Mouse (Mus musculus) limb, embryonic 14.5 days (tissue): ENCODE measurements around the gene Nup54. TPM values are rescaled to one million over a fixed set of nuclear protein-coding genes. Genes with fewer than 3 reads are reported as not detected.

Experiments
- ATAC-seq: fragments of 200-750 bp; cut with Nextera tagmentation; 2 replicates; pipeline ENCODE4 v1.8.0; 2017; ENCODE audit warnings: low read depth, moderate number of reproducible peaks, moderate TSS enrichment; ENCODE audit not compliant: low FRiP score
- DNase-seq: peaks from one replicate; pipeline ENCODE4 v3.0.0-alpha.2; 2015; ENCODE audit warnings: low spot score
- H3K27ac ChIP-seq: fragments of 300-500 bp; sonication (generic); replicated peaks from 2 replicates; pipeline ENCODE4 v1.5.1; 2014; ENCODE audit warnings: low read depth, mild to moderate bottlenecking, low read length, moderate library complexity, mixed read lengths
- H3K27me3 ChIP-seq: fragments of 300-500 bp; sonication (generic); 2 replicates; pipeline ENCODE4 v1.6.1; 2014; ENCODE audit warnings: low read length, mixed read lengths; ENCODE audit not compliant: control insufficient read depth, insufficient read depth
- H3K36me3 ChIP-seq: fragments of 300-500 bp; sonication (generic); 2 replicates; pipeline ENCODE4 v1.6.1; 2014; ENCODE audit warnings: mild to moderate bottlenecking, low read length, moderate library complexity, mixed read lengths; ENCODE audit not compliant: control insufficient read depth, insufficient read depth
- H3K4me1 ChIP-seq: fragments of 300-500 bp; sonication (generic); 2 replicates; pipeline ENCODE4 v1.6.1; 2014; ENCODE audit warnings: antibody characterized with exemption, low read length, mixed read lengths; ENCODE audit not compliant: control insufficient read depth, insufficient read depth
- H3K4me2 ChIP-seq: fragments of 300-500 bp; sonication (generic); replicated peaks from 2 replicates; pipeline ENCODE4 v1.6.1; 2014; ENCODE audit warnings: low read depth, mild to moderate bottlenecking, low read length, moderate library complexity; ENCODE audit not compliant: severe bottlenecking
- H3K4me3 ChIP-seq: fragments of 300-500 bp; sonication (generic); replicated peaks from 2 replicates; pipeline ENCODE4 v1.5.1; 2014; ENCODE audit warnings: low read length
- H3K9ac ChIP-seq: fragments of 300-500 bp; sonication (generic); 2 replicates; pipeline ENCODE4 v1.6.1; 2014; ENCODE audit warnings: mild to moderate bottlenecking, low read depth, low read length, moderate library complexity; ENCODE audit not compliant: severe bottlenecking
- H3K9me3 ChIP-seq: fragments of 300-500 bp; sonication (generic); 2 replicates; pipeline ENCODE4 v1.6.1; 2016; ENCODE audit warnings: low read length; ENCODE audit not compliant: control insufficient read depth
- POLR2A ChIP-seq: fragments of 200-500 bp; IDR thresholded peaks from 2 replicates; pipeline ENCODE4 v1.8.0; 2012; ENCODE audit warnings: inconsistent platforms, mild to moderate bottlenecking, moderate library complexity, borderline replicate concordance; ENCODE audit not compliant: insufficient read depth, insufficient read length; ENCODE audit errors: extremely low read depth
- WGBS: fragments of 180-500 bp; shearing (Covaris S2); extraction: QIAGEN DNeasy Blood & Tissue Kit; methylation state at CpG from one replicate; pipeline ENCODE4 v1.1.7; 2014; 5-methylcytosine and 5-hydroxymethylcytosine counted together
- polyA plus RNA-seq, 2 experiments: library from polyadenylated mRNA; depleted of rRNA in 1 of 2; stranded (reverse) in 1 of 2; unstranded in 1 of 2; fragments of >200 nt; fragmentation: Nextera tagmentation in 1 of 2; extraction: Ambion mirVana in 1 of 2; gene quantifications; 2 replicates each; pipeline versions ENCODE4 v1.2.1 to v1.2.3; 2012 to 2014

Nup54 gene
- polyA plus RNA-seq, 2 experiments, result 46.6 to 48.6 TPM

DNA sequence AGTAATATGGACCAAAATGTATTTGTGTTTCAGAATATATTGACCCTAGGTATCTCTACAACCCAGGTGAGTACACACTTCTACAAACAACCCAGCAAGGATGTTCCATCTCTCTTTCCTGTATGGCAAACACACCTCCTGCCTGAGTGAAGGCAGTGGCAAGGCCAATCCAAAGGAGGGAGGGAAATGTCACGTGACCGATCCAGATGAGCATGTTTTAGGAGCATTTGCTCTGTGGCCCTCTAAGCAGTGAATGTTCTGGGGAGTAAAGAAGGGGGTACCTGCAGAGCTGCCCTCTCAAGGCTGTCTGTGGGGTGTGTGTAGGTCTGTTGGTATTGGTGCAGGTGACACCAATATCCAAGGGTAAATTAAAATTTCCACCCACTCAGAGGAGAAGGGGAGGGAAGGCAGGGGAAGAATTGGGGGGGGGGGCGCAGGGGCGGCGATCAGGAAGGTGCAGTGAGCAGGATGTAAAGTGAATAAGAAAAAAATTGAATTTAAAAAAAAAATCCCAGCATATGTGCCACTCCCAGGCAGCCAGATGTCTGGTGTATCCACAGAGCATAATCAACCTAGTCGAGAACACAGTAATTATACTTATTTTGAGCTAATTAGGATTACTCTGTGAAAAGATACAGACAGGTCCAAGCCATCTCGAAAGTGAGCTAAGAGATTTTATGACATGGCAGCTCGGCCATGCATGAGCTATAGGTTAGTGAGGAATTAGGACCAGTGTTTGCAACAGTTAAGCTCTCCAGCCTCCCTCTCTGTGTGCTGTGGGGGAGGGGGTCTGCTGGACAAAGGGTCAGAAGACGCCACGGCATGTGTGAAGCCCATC is 31.2 kb downstream of the Nup54 start:
- H3K4me3 ChIP-seq, result no peak overlapping the region
- no peak overlapping the region for H3K27ac ChIP-seq
- DNase-seq, result no peak
- TF ChIP-seq POLR2A, result no peak
- no peak overlapping the region for H3K9ac ChIP-seq
- ATAC-seq, result no peak
- H3K36me3 ChIP-seq, result no peaks in the 10 kb centered on the region
- H3K9me3 ChIP-seq, result no peaks in the 10 kb centered on the region
- no peaks in the 10 kb centered on the region for H3K27me3 ChIP-seq
- peaks cover 5% of the 10 kb centered on the region; the same call in 1 of the 2 replicates for H3K4me1 ChIP-seq
- 31% methylated on average over 10 of the region's 10 CpGs for WGBS
- no peak overlapping the region for H3K4me2 ChIP-seq

DNA sequence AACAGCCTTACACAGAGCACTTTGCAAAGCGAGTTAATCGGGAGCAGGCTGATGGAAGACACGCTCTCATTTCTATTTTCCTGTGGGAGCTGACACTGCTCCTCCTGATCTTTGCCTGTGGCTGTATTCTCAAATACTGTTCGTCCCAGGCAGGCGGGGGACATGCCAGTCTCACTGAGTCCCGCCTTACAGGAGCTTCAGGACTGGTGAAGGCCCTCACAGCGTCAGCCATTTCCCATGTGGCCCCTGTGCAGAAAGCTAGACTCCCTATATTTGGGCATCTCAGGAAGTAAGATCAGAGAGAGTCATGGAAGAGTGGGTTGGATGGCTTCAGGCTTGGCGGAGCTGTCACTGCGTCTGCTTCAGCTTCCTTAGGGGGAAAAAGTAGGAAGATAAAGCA is 32.2 kb downstream of the Nup54 start:
- 69% methylated on average over 9 of the region's 9 CpGs for WGBS
- H3K27ac ChIP-seq, result no peak overlapping the region
- DNase-seq (no peak), ATAC-seq (no peak)
- H3K27me3 ChIP-seq, result no peaks in the 10 kb centered on the region
- H3K36me3 ChIP-seq, result no peaks in the 10 kb centered on the region
- H3K9ac ChIP-seq, result no peak overlapping the region
- no peaks in the 10 kb centered on the region for H3K9me3 ChIP-seq
- H3K4me2 ChIP-seq, result no peak overlapping the region
- H3K4me3 ChIP-seq, result no peak overlapping the region
- H3K4me1 ChIP-seq, result peaks cover 5% of the 10 kb centered on the region; the same call in 1 of the 2 replicates
- TF ChIP-seq POLR2A, result no peak

- WGBS, result 26% methylated on average over 5 of the region's 5 CpGs
Measured at GRCm38 (mm10) chr5:92398153-92398552, 36.9 kb downstream of the Nup54 start.

GRCm38 (mm10) chr5:92396476-92396875 is 38.5 kb downstream of the Nup54 start:
- no peak overlapping the region for H3K9ac ChIP-seq
- DNase-seq, result no peak
- no peaks in the 10 kb centered on the region for H3K36me3 ChIP-seq
- no peaks in the 10 kb centered on the region for H3K4me1 ChIP-seq
- no peak overlapping the region for H3K4me2 ChIP-seq
- no peak overlapping the region for H3K4me3 ChIP-seq
- TF ChIP-seq POLR2A, result no peak
- no peaks in the 10 kb centered on the region for H3K9me3 ChIP-seq
- H3K27me3 ChIP-seq, result peaks cover 15% of the 10 kb centered on the region; the same call in 1 of the 2 replicates
- 90% methylated on average over 6 of the region's 6 CpGs for WGBS
- ATAC-seq, result no peak
- no peak overlapping the region for H3K27ac ChIP-seq

More at GRCm38 (mm10) chr5:92398153-92398552, 36.9 kb downstream of the Nup54 start:
- Histone ChIP-seq H3K4me2 (no peak overlapping the region), H3K4me1 (no peaks in the 10 kb centered on the region), H3K36me3 (no peaks in the 10 kb centered on the region), H3K4me3 (no peak overlapping the region), H3K9me3 (no peaks in the 10 kb centered on the region), H3K9ac (no peak overlapping the region), H3K27me3 (no peaks in the 10 kb centered on the region), H3K27ac (no peak overlapping the region)
- TF ChIP-seq POLR2A, result no peak
- ATAC-seq (peak; percentile 80), DNase-seq (peak; percentile 90)

- Histone ChIP-seq H3K9me3 (no peaks in the 10 kb centered on the region), H3K27me3 (peaks cover 18% of the 10 kb centered on the region; the same call in 1 of the 2 replicates), H3K36me3 (no peaks in the 10 kb centered on the region), H3K4me1 (no peaks in the 10 kb centered on the region), H3K4me3 (no peak overlapping the region), H3K4me2 (no peak overlapping the region), H3K27ac (no peak overlapping the region), H3K9ac (no peak overlapping the region)
- no peak for TF ChIP-seq POLR2A
- WGBS, result 86% methylated on average over 3 of the region's 3 CpGs
- no peak for ATAC-seq
- no peak for DNase-seq
Measured at GRCm38 (mm10) chr5:92395764-92396163, 39.3 kb downstream of the Nup54 start.
